Mouse (Mus musculus) lung, embryonic 16.5 days (tissue): ENCODE measurements around the gene Cav3. TPM values are rescaled to one million over a fixed set of nuclear protein-coding genes. Genes with fewer than 3 reads are reported as not detected.

Experiments used
- ATAC-seq: fragments of 200-750 bp; cut with Nextera tagmentation; 2 replicates; pipeline ENCODE4 v1.8.0; 2017; ENCODE audit warnings: low read depth, mild to moderate bottlenecking, moderate library complexity
- H3K27ac ChIP-seq: fragments of 300-500 bp; sonication (generic); 2 replicates; pipeline ENCODE4 v1.5.1; 2014; ENCODE audit warnings: mild to moderate bottlenecking, control low read depth, low read length
- H3K27me3 ChIP-seq: fragments of 300-500 bp; sonication (generic); 2 replicates; pipeline ENCODE4 v1.6.1; 2014; ENCODE audit warnings: low read depth, low read length, mixed read lengths; ENCODE audit not compliant: control insufficient read depth, insufficient read depth
- H3K36me3 ChIP-seq: fragments of 300-500 bp; sonication (generic); 2 replicates; pipeline ENCODE4 v1.6.1; 2014; ENCODE audit warnings: low read length; ENCODE audit not compliant: control insufficient read depth, insufficient read depth
- H3K4me1 ChIP-seq: fragments of 300-500 bp; sonication (generic); replicated peaks from 2 replicates; pipeline ENCODE4 v1.6.1; 2014; ENCODE audit warnings: low read length, mixed read lengths; ENCODE audit not compliant: control insufficient read depth, insufficient read depth
- H3K4me2 ChIP-seq: fragments of 300-500 bp; sonication (generic); 2 replicates; pipeline ENCODE4 v1.6.1; 2014; ENCODE audit warnings: low read depth, low read length, control low read depth
- H3K4me3 ChIP-seq: fragments of 300-500 bp; sonication (generic); 2 replicates; pipeline ENCODE4 v1.5.1; 2014; ENCODE audit warnings: mild to moderate bottlenecking, low read length, control low read depth
- H3K9ac ChIP-seq: fragments of 300-500 bp; sonication (generic); 2 replicates; pipeline ENCODE4 v1.6.1; 2014; ENCODE audit warnings: low read length, control low read depth
- H3K9me3 ChIP-seq: fragments of 300-500 bp; sonication (generic); 2 replicates; pipeline ENCODE4 v1.6.1; 2016; ENCODE audit warnings: low read length; ENCODE audit not compliant: control insufficient read depth
- WGBS: fragments of 180-500 bp; shearing (Covaris S2); extraction: QIAGEN DNeasy Blood & Tissue Kit; methylation state at CpG from one replicate; pipeline ENCODE4 v1.1.7; 2014; 5-methylcytosine and 5-hydroxymethylcytosine counted together
- polyA plus RNA-seq: library from polyadenylated mRNA; unstranded; fragments of >200 nt; fragmentation: Nextera tagmentation; extraction: Ambion mirVana; gene quantifications from 2 replicates; pipeline ENCODE4 v1.2.1, GENCODE M21; 2015

Gene Cav3
- polyA plus RNA-seq: 4.9 and 7.0 TPM in 2 replicates

DNA sequence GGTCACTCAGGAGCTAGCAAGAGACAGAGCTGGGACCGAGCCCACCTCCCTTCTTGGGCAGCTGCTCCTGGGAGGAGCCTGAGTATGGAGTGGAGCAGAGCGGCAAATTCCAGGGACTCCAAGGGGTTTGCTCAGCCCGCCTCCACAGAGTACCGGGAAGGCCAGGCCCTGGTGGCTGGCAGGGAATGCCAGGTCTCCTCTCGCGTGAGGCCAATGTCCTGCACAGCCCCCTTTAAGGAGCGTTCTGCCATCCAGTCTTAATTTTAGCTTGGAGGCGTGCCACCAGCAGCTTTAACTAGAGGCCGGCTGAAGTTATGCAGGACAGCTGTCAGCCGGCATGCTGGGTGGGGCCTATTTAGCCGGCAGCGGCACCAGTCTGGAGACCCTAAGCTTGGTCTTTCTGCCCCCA, at the start of gene Cav3:
Cav3 (plus strand) TSS at position 165 of the 409 bp plus-strand sequence.
- Histone ChIP-seq H3K4me2 (peak within 1 kb of the TSS; percentile 31), H3K27ac (no peak within 1 kb of the TSS), H3K27me3 (no peaks in the 10 kb centered on the region), H3K9ac (no peak within 1 kb of the TSS), H3K4me3 (no peak within 1 kb of the TSS), H3K9me3 (no peaks in the 10 kb centered on the region), H3K4me1 (peaks cover 6% of the 10 kb centered on the region), H3K36me3 (no peaks in the 10 kb centered on the region)
- ATAC-seq: peak; percentile 85
- WGBS: 33% methylated on average over 12 of the region's 12 CpGs

DNA sequence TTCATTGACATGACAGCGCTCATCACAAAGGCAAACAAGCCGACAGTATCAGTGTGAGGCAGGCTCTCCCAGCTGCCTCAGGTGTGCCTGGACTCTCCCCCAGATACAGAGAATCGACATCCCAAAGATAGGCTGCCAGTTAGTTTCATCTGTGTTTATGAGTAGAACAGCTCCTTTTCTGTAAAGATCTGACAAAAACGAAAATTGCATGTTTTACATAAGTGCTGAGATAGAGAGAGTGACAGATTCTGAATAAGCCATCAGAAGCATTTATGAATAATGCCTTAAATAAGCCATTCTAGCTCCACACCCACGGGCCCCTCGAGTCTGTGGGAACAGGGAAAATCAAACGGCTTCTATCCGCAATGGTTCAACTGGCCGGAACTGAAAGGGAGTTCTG, 40.0 kb upstream of the Cav3 start:
- WGBS: 52% methylated on average over 9 of the region's 9 CpGs
- Histone ChIP-seq H3K36me3 (no peaks in the 10 kb centered on the region), H3K9me3 (peaks cover 4% of the 10 kb centered on the region), H3K27me3 (no peaks in the 10 kb centered on the region; the same call in 1 of the 2 replicates), H3K4me3 (no peak overlapping the region), H3K9ac (no peak overlapping the region), H3K27ac (no peak overlapping the region), H3K4me1 (no peaks in the 10 kb centered on the region), H3K4me2 (no peak overlapping the region)
- ATAC-seq: no peak

DNA sequence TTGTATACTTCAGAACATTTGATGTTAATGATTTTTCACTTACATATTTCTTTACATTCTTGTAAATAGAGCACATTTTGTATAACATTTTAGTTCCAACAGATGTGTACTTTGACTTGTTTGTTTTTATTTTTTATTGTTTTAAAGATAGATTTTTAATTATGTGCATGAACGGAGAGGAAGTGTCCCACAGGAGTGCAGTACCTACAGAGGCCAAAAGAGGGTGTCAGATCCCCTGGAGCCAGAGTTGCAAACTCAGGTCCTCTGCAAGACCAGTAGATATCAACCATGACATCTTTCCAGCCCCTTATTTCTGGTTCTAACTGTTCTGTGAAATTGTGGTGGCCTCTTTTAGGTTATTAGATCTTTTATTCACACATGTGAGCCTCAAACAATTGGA, 38.4 kb upstream of the Cav3 start:
- H3K9ac ChIP-seq: no peak overlapping the region
- peaks cover 4% of the 10 kb centered on the region for H3K9me3 ChIP-seq
- H3K4me1 ChIP-seq: 0 out of 2 replicates have a peak, but pooled peaks cover 3% of the 10 kb centered on the region
- no peak overlapping the region for H3K4me3 ChIP-seq
- no peak overlapping the region for H3K4me2 ChIP-seq
- ATAC-seq: no peak
- H3K27me3 ChIP-seq: no peaks in the 10 kb centered on the region; the same call in 1 of the 2 replicates
- no peaks in the 10 kb centered on the region for H3K36me3 ChIP-seq
- no peak overlapping the region for H3K27ac ChIP-seq
- WGBS: 85% methylated on average over 1 of the region's 1 CpGs

DNA sequence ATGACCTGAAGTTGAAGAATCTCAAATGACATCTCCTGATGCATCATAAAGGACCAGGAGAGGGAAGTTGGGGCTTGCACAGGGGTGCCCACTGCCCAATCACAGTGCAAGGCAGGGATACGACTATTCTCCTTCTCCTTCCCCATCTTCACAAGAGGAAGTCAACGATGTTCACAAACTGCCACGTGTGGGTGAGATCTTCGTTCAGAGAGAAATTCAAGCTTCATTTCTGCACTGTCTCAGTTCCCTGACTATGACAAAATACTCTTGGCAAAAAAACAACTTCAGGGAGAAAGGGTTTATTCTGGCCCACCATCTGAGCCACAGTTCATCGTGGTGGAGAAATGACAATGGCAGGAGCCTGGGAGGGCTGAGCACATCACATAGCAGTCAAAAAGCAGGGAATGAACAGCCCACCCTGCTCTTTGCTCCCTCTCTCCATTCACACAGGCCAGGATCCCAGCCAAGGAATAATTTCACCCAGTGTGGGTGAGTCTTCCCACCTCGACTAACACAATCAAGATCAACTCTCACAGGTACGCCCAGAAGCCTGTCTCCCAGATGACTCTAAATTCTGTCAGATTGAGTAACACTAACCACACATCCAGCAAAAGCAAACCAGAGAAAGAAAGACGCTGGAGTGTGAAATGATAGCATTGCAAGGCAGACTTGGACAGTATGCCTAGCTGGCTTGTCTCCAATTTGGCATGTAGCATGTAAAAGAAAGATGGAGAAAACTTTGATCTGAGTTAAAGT, 35.4 kb upstream of the Cav3 start:
- H3K27ac ChIP-seq: no peak overlapping the region
- H3K27me3 ChIP-seq: no peaks in the 10 kb centered on the region; the same call in 1 of the 2 replicates
- H3K4me3 ChIP-seq: no peak overlapping the region
- H3K36me3 ChIP-seq: no peaks in the 10 kb centered on the region
- 0 out of 2 replicates have a peak, but pooled peaks cover 3% of the 10 kb centered on the region for H3K4me1 ChIP-seq
- peak; percentile 78 for ATAC-seq
- no peak overlapping the region for H3K4me2 ChIP-seq
- peaks cover 4% of the 10 kb centered on the region for H3K9me3 ChIP-seq
- 41% methylated on average over 8 of the region's 8 CpGs for WGBS
- H3K9ac ChIP-seq: no peak overlapping the region

DNA sequence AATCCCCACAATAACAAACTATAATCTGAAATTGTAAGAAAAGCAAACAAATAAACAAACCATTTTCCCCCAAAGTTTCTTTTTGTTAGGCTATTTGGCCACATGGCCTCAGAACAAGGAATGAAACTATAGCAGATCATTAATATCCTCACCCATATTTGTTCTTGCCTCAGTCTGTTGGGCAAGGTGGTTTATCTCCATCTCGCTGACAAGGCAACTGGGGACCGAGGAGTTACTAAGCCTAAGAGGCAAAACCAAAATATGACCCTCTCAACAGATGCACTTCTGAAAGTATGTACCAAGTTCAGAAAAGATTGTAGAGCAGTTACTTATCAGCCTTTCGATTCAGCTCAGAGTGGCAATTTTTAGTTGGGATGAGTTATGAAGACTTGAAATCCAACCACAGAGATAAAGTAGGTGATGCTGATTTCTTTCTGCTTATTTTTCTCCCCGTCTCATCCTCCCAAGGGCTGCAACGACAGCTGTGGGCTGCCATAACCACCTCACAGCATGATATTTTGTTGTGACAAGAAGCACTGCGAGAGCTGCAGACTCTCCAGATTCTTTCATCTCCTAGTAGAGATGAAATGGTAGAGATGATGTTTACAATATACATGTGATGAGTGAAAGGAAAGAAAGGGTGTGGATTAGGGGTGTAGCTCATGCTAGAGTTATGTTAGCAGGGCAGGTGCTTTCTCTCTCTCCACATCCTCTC, 33.1 kb upstream of the Cav3 start:
- WGBS: 35% methylated on average over 6 of the region's 6 CpGs
- ATAC-seq: peak; percentile 78

DNA sequence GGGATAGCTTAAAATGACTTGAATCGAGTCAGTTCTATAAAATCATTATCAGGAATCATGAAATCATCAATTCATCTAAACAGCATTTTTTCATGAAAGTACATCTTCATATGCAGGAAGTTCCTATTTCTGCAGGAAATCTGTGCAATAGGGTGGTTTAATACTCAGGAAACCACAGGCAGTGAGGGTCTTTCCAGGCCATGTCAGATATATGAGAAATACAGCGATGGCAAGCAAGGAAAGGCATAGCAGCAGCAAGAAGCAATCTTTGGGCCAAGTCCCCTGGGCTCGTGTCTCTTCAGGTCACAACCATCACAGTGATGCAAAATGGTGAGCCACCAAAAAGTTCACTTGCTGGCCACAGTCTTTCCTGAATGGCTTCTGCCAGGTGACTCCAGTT, 13.6 kb upstream of the Cav3 start:
- H3K9ac ChIP-seq: no peak overlapping the region
- no peaks in the 10 kb centered on the region for H3K9me3 ChIP-seq
- 72% methylated on average over 3 of the region's 3 CpGs for WGBS
- H3K27me3 ChIP-seq: no peaks in the 10 kb centered on the region
- H3K36me3 ChIP-seq: no peaks in the 10 kb centered on the region
- H3K4me1 ChIP-seq: no peaks in the 10 kb centered on the region
- no peak overlapping the region for H3K27ac ChIP-seq
- no peak for ATAC-seq
- no peak overlapping the region for H3K4me2 ChIP-seq
- no peak overlapping the region for H3K4me3 ChIP-seq

More for the DNA sequence above, 33.1 kb upstream of the Cav3 start:
- Histone ChIP-seq H3K9me3 (peaks cover 4% of the 10 kb centered on the region), H3K36me3 (no peaks in the 10 kb centered on the region), H3K9ac (no peak overlapping the region), H3K4me1 (0 out of 2 replicates have a peak, but pooled peaks cover 3% of the 10 kb centered on the region), H3K27me3 (no peaks in the 10 kb centered on the region; the same call in 1 of the 2 replicates), H3K4me2 (no peak overlapping the region), H3K27ac (no peak overlapping the region), H3K4me3 (no peak overlapping the region)

DNA sequence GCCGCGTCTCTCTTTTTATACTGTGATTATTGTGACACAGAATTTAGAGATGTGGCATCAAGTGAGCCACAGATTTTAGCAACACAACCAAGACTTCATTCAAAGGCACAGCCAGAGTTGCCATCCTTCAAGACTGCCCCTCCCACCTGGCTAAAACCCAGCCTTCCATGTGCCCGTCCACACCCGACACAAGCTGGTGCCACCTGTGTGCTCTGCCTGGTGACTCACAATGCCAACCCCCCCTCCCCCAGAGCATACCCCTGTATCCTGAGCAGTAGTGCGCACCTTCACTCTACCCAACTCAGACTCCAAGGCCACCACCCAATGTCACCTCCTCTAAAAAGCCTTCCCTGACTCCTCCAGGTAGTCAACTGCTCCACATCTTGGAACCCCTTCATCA, 2.2 kb downstream of the Cav3 start:
- Histone ChIP-seq H3K36me3 (no peaks in the 10 kb centered on the region), H3K4me1 (peaks cover 6% of the 10 kb centered on the region), H3K4me3 (no peak overlapping the region), H3K27me3 (no peaks in the 10 kb centered on the region), H3K27ac (no peak overlapping the region), H3K4me2 (no peak overlapping the region), H3K9me3 (no peaks in the 10 kb centered on the region), H3K9ac (no peak overlapping the region)
- 89% methylated on average over 5 of the region's 5 CpGs for WGBS
- no peak for ATAC-seq

DNA sequence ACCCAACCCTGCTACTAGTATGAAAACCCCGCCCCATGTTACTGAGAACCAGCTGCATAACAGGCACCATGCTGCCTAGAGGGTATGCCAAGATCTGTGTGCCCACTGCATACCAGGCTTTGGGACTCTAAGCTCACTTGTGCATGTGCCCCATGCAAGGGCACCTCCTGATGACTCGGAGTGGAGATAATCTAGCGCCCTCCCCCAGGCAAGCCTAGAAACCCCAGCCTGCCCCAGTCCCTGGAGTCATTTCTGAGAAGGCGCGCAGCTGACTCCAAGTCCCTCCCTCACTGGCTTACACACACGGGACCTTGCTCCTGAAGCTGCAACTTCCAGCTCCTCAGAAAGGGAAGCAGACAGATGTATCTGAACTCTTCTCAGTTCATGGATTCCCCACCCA, 4.0 kb downstream of the Cav3 start:
- Histone ChIP-seq H3K4me2 (no peak overlapping the region), H3K27me3 (no peaks in the 10 kb centered on the region), H3K27ac (no peak overlapping the region), H3K4me1 (peaks cover 6% of the 10 kb centered on the region), H3K36me3 (no peaks in the 10 kb centered on the region), H3K4me3 (no peak overlapping the region), H3K9ac (no peak overlapping the region), H3K9me3 (no peaks in the 10 kb centered on the region)
- 72% methylated on average over 6 of the region's 6 CpGs for WGBS
- no peak for ATAC-seq

DNA sequence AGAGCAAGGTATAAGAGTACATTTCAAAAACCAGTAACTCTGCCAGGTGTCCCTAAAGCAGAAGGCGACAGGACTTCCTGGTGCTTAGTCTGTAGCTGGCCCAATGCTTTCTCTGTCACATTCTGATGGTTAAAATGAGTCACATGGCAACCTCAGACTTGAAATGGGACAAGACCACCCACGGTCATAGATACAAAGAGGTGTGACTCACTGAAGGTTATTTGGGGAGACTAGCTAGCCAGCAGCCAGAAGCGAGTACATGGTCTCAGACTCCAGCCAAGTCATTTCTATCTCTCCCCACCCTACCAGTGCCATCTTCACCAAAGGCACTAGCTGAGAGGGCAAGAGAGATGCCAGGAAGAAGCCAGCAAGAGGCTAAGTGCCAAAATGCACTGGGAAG, 6.1 kb downstream of the Cav3 start:
- Histone ChIP-seq H3K27me3 (no peaks in the 10 kb centered on the region), H3K4me2 (no peak overlapping the region), H3K4me1 (no peaks in the 10 kb centered on the region), H3K9me3 (no peaks in the 10 kb centered on the region), H3K4me3 (no peak overlapping the region), H3K36me3 (no peaks in the 10 kb centered on the region), H3K27ac (no peak overlapping the region), H3K9ac (no peak overlapping the region)
- no peak for ATAC-seq
- 75% methylated on average over 3 of the region's 3 CpGs for WGBS
